10 mouse cellular contexts compared by ENCODE assay signal in genomic region chr7:16239554-16239997, GRCm38 (mm10). TPM values are rescaled to one million over a fixed set of nuclear protein-coding genes. Genes with fewer than 3 reads are reported as not detected.
DNase-seq lines count a peak whose midpoint lies in the region; ATAC-seq and TF ChIP-seq lines count a peak whose summit lies in the region.
"Had no signal": no experiment of that assay in that cellular context is flagged by ENCODE, and none has a peak within 500 bp of the region (broad histone marks: within the 10 kb centered on the region; RNA-seq: fewer than 3 reads in every experiment).

No protein-coding gene starts in this region.

- no peaks in the 10 kb centered on the region for H3K4me1 ChIP-seq in kidney, adult 2 months (ENCODE audit: control insufficient read depth, insufficient read depth, low read length)
- peaks cover 8% of the 10 kb centered on the region; the same call in 1 of the 2 replicates for H3K4me1 ChIP-seq in kidney, embryonic 16.5 days (ENCODE audit: insufficient read depth, low read length)
- H3K4me1 ChIP-seq in erythroblast, embryonic 14.5 days (ENCODE audit: control insufficient read depth) = peaks cover 47% of the 10 kb centered on the region
- 0 out of 2 replicates have a peak, but pooled peaks cover 2% of the 10 kb centered on the region for H3K4me1 ChIP-seq in liver, adult 2 months (ENCODE audit: control insufficient read depth, insufficient read depth, low read length)
- H3K4me1 ChIP-seq in intestine, embryonic 15.5 days (replicated peaks) = no peaks in the 10 kb centered on the region
- H3K4me1 ChIP-seq: limb, embryonic 15.5 days had no signal

- H3K9ac ChIP-seq in kidney, embryonic 16.5 days (replicated peaks; ENCODE audit: low read length) = no peak overlapping the region
- no peak overlapping the region for H3K9ac ChIP-seq in liver, adult 2 months (ENCODE audit: low read depth, low read length)
- H3K9ac ChIP-seq in intestine, embryonic 15.5 days = no peak overlapping the region
- H3K9ac ChIP-seq: limb, embryonic 15.5 days had no signal

- no peaks in the 10 kb centered on the region for H3K27me3 ChIP-seq in kidney, adult 2 months (replicated peaks; ENCODE audit: control insufficient read depth, insufficient read depth, low read length)
- no peaks in the 10 kb centered on the region for H3K27me3 ChIP-seq in kidney, embryonic 16.5 days (ENCODE audit: insufficient read depth, low read length)
- no peaks in the 10 kb centered on the region for H3K27me3 ChIP-seq in erythroblast, embryonic 14.5 days (ENCODE audit: control insufficient read depth)
- H3K27me3 ChIP-seq in liver, adult 2 months (ENCODE audit: control insufficient read depth, insufficient read depth, low read length) = no peaks in the 10 kb centered on the region
- no peaks in the 10 kb centered on the region for H3K27me3 ChIP-seq in intestine, embryonic 15.5 days (replicated peaks)
- H3K27me3 ChIP-seq: limb, embryonic 15.5 days had no signal

- no peak for ATAC-seq in kidney, embryonic 16.5 days (ENCODE audit: low FRiP score, low TSS enrichment)
- ATAC-seq in intestine, embryonic 15.5 days = no peak

- H3K4me2 ChIP-seq in kidney, embryonic 16.5 days (replicated peaks; ENCODE audit: low read depth, low read length) = no peak overlapping the region
- no peak overlapping the region for H3K4me2 ChIP-seq in intestine, embryonic 15.5 days (replicated peaks)
- H3K4me2 ChIP-seq: limb, embryonic 15.5 days had no signal

- peak; percentile 25 for DNase-seq in kidney, adult 2 months
- DNase-seq in liver, adult 2 months (ENCODE audit: extremely low read depth, low read depth, low spot score) = no peak
- DNase-seq in spleen, postnatal 10 days (ENCODE audit: low spot score in 2 of 2) = peak; percentile 50 to 70
- DNase-seq in frontal cortex, adult 2 months (ENCODE audit: extremely low spot score in 1 of 2, low spot score in 1 of 2) = no peak
- no peak for DNase-seq in T-cell, adult 2 months (ENCODE audit: low spot score)

- 16% methylated on average over 9 of the region's 9 CpGs for WGBS in kidney, adult 2 months
- 25% methylated on average over 9 of the region's 9 CpGs for WGBS in kidney, embryonic 16.5 days
- WGBS in liver, adult 2 months = 68% methylated on average over 9 of the region's 9 CpGs
- 56% methylated on average over 9 of the region's 9 CpGs for WGBS in intestine, embryonic 15.5 days

- H3K36me3 ChIP-seq in kidney, adult 2 months (ENCODE audit: control insufficient read depth, insufficient read depth, low read length) = no peaks in the 10 kb centered on the region
- no peaks in the 10 kb centered on the region for H3K36me3 ChIP-seq in kidney, embryonic 16.5 days (ENCODE audit: insufficient read depth, low read length)
- peaks cover 20% of the 10 kb centered on the region for H3K36me3 ChIP-seq in erythroblast, embryonic 14.5 days (ENCODE audit: control insufficient read depth)
- H3K36me3 ChIP-seq in liver, adult 2 months (ENCODE audit: control insufficient read depth, insufficient read depth, low read length) = no peaks in the 10 kb centered on the region
- no peaks in the 10 kb centered on the region for H3K36me3 ChIP-seq in intestine, embryonic 15.5 days
- H3K36me3 ChIP-seq: limb, embryonic 15.5 days had no signal

- TF ChIP-seq CTCF in kidney, adult 2 months (conservative IDR thresholded peaks at IDR 0.05; ENCODE audit: insufficient read depth, insufficient read length, low read depth, low read length) = no peak
- no peak for TF ChIP-seq CTCF in liver, adult 2 months (IDR thresholded peaks at IDR 0.05; ENCODE audit: low read depth, low read length)

- no peak overlapping the region; the same call in 1 of the 2 replicates for H3K27ac ChIP-seq in kidney, adult 2 months (ENCODE audit: insufficient read depth, low read depth, low read length)
- no peak overlapping the region for H3K27ac ChIP-seq in kidney, embryonic 16.5 days (ENCODE audit: low read length)
- peak overlapping the region; percentile 43; the same call in 1 of the 2 replicates for H3K27ac ChIP-seq in liver, adult 2 months (replicated peaks; ENCODE audit: insufficient read depth, low read depth, low read length)
- no peak overlapping the region for H3K27ac ChIP-seq in intestine, embryonic 15.5 days
- H3K27ac ChIP-seq: limb, embryonic 15.5 days had no signal

- no peak overlapping the region for H3K4me3 ChIP-seq in kidney, adult 2 months (ENCODE audit: insufficient read depth, low read depth, low read length)
- H3K4me3 ChIP-seq in kidney, embryonic 16.5 days (ENCODE audit: low read length) = no peak overlapping the region
- peak overlapping the region; percentile 61 for H3K4me3 ChIP-seq in erythroblast, embryonic 14.5 days (replicated peaks)
- H3K4me3 ChIP-seq in liver, adult 2 months (ENCODE audit: insufficient read depth, low read depth, low read length) = peak overlapping the region; percentile 10
- no peak overlapping the region for H3K4me3 ChIP-seq in intestine, embryonic 15.5 days (replicated peaks)
- H3K4me3 ChIP-seq: limb, embryonic 15.5 days had no signal

- no peaks in the 10 kb centered on the region for H3K79me2 ChIP-seq in liver, adult 2 months (ENCODE audit: control insufficient read depth, insufficient read depth, low read length)

- no peaks in the 10 kb centered on the region for H3K9me3 ChIP-seq in kidney, embryonic 16.5 days (ENCODE audit: low read length)
- H3K9me3 ChIP-seq in erythroblast, embryonic 14.5 days (ENCODE audit: control insufficient read depth, low read length) = peaks cover 6% of the 10 kb centered on the region
- H3K9me3 ChIP-seq in intestine, embryonic 15.5 days = no peaks in the 10 kb centered on the region
- H3K9me3 ChIP-seq: limb, embryonic 15.5 days had no signal

- no peak for TF ChIP-seq POLR2A in kidney, adult 2 months (IDR thresholded peaks at IDR 0.05; ENCODE audit: low read depth, low read length)
- no peak for TF ChIP-seq POLR2A in liver, adult 2 months (IDR thresholded peaks at IDR 0.05; ENCODE audit: extremely low read depth, insufficient read depth, low read length)

RNA-seq across cellular contexts. Expression of gene C5ar2, which starts 4.4 kb away (rescaled TPM):
- polyA plus RNA-seq in kidney, adult 2 months (2012; rRNA removed) = 0.34 and 0.39 TPM in 2 replicates
- polyA plus RNA-seq in kidney, embryonic 16.5 days (2015; fragmentation: Nextera tagmentation; extraction: Ambion mirVana) = 0.09 and 0.11 TPM in 2 replicates
- 0.02 and 0.04 TPM in 2 replicates for polyA plus RNA-seq in erythroblast, embryonic 14.5 days (2012)
- 0.83 and 1.1 TPM in 2 replicates for total RNA-seq in liver, adult 2 months (2014; rRNA removed)
- 0.92 and 1.4 TPM in 2 replicates for polyA plus RNA-seq in liver, adult 2 months (2012; rRNA removed)
- 0.56 and 0.67 TPM in 2 replicates for polyA plus RNA-seq in frontal cortex, adult 2 months (2012; rRNA removed)
- 0.13 and 0.23 TPM in 2 replicates for polyA plus RNA-seq in intestine, embryonic 15.5 days (2015; fragmentation: Nextera tagmentation; extraction: Ambion mirVana)

RNA-seq across cellular contexts. Expression of gene Dhx34, which starts 17.7 kb away (rescaled TPM):
- 22.7 and 28.9 TPM in 2 replicates for polyA plus RNA-seq in kidney, adult 2 months (2012; rRNA removed)
- 21.3 and 21.5 TPM in 2 replicates for polyA plus RNA-seq in kidney, embryonic 16.5 days (2015; fragmentation: Nextera tagmentation; extraction: Ambion mirVana)
- 1.7 and 2.0 TPM in 2 replicates for polyA plus RNA-seq in erythroblast, embryonic 14.5 days (2012)
- 4.3 and 5.0 TPM in 2 replicates for total RNA-seq in liver, adult 2 months (2014; rRNA removed)
- polyA plus RNA-seq in liver, adult 2 months (2012; rRNA removed) = 10.5 and 12.5 TPM in 2 replicates
- 11.9 and 12.5 TPM in 2 replicates for polyA plus RNA-seq in frontal cortex, adult 2 months (2012; rRNA removed)
- polyA plus RNA-seq in intestine, embryonic 15.5 days (2015; fragmentation: Nextera tagmentation; extraction: Ambion mirVana) = 21.8 and 34.2 TPM in 2 replicates

RNA-seq across cellular contexts. Expression of gene C5ar1, which starts 19.8 kb away (rescaled TPM):
- 3.4 and 4.2 TPM in 2 replicates for polyA plus RNA-seq in kidney, adult 2 months (2012; rRNA removed)
- 2.7 and 2.8 TPM in 2 replicates for polyA plus RNA-seq in kidney, embryonic 16.5 days (2015; fragmentation: Nextera tagmentation; extraction: Ambion mirVana)
- 0.02 TPM in 1 of 2 replicates, not detected in the other for polyA plus RNA-seq in erythroblast, embryonic 14.5 days (2012)
- 0.46 and 0.47 TPM in 2 replicates for total RNA-seq in liver, adult 2 months (2014; rRNA removed)
- polyA plus RNA-seq in liver, adult 2 months (2012; rRNA removed) = 0.88 and 1.3 TPM in 2 replicates
- 1.2 and 1.3 TPM in 2 replicates for polyA plus RNA-seq in frontal cortex, adult 2 months (2012; rRNA removed)
- 2.4 TPM in 2 replicates for polyA plus RNA-seq in intestine, embryonic 15.5 days (2015; fragmentation: Nextera tagmentation; extraction: Ambion mirVana)
- total RNA-seq: ES-E14 had no signal

RNA-seq across cellular contexts. Expression of gene Inafm1, which starts 33.8 kb away (rescaled TPM):
- 23.1 and 30.7 TPM in 2 replicates for polyA plus RNA-seq in kidney, adult 2 months (2012; rRNA removed)
- 16.4 and 19.7 TPM in 2 replicates for polyA plus RNA-seq in kidney, embryonic 16.5 days (2015; fragmentation: Nextera tagmentation; extraction: Ambion mirVana)
- 7.8 and 7.9 TPM in 2 replicates for polyA plus RNA-seq in erythroblast, embryonic 14.5 days (2012)
- total RNA-seq in liver, adult 2 months (2014; rRNA removed) = 1.9 and 2.8 TPM in 2 replicates
- polyA plus RNA-seq in liver, adult 2 months (2012; rRNA removed) = 8.0 and 8.8 TPM in 2 replicates
- polyA plus RNA-seq in frontal cortex, adult 2 months (2012; rRNA removed) = 57.6 and 58.4 TPM in 2 replicates
- polyA plus RNA-seq in intestine, embryonic 15.5 days (2015; fragmentation: Nextera tagmentation; extraction: Ambion mirVana) = 16.4 and 16.6 TPM in 2 replicates

RNA-seq across cellular contexts. Expression of gene Ccdc9, which starts 47.0 kb away (rescaled TPM):
- 23.3 and 24.3 TPM in 2 replicates for polyA plus RNA-seq in kidney, adult 2 months (2012; rRNA removed)
- 30.9 and 31.2 TPM in 2 replicates for polyA plus RNA-seq in kidney, embryonic 16.5 days (2015; fragmentation: Nextera tagmentation; extraction: Ambion mirVana)
- 6.3 and 7.0 TPM in 2 replicates for polyA plus RNA-seq in erythroblast, embryonic 14.5 days (2012)
- 14.4 and 20.7 TPM in 2 replicates for total RNA-seq in liver, adult 2 months (2014; rRNA removed)
- polyA plus RNA-seq in liver, adult 2 months (2012; rRNA removed) = 10.7 and 16.2 TPM in 2 replicates
- 91.2 and 91.4 TPM in 2 replicates for polyA plus RNA-seq in frontal cortex, adult 2 months (2012; rRNA removed)
- 23.3 and 24.7 TPM in 2 replicates for polyA plus RNA-seq in intestine, embryonic 15.5 days (2015; fragmentation: Nextera tagmentation; extraction: Ambion mirVana)

Comparison
In these comparisons a context has a peak if more than half of its experiments do, and no peak if none do; other contexts are left out.
1. DNase-seq: peak in kidney, adult 2 months (single experiment) and spleen, postnatal 10 days (2 of 2); none in liver, adult 2 months (single experiment), frontal cortex, adult 2 months (0 of 2) and T-cell, adult 2 months (single experiment).
2. H3K4me3 ChIP-seq: peak in erythroblast, embryonic 14.5 days (single experiment) and liver, adult 2 months (single experiment); none in kidney, adult 2 months (single experiment), kidney, embryonic 16.5 days (single experiment) and intestine, embryonic 15.5 days (single experiment).